Mouse (Mus musculus) splenic B cell, adult 2 months (primary cell): ENCODE measurements at regions not wholly inside any gene's neighbourhood (a gene's known extent, or its start where the extent isn't known, plus 50 kb on each side); places are given as distances from the start of the nearest gene placed in this dataset.

Experiments used
- DNase-seq: peaks from one replicate; pipeline ENCODE4 v3.0.0-alpha.2; 2011; ENCODE audit warnings: low read depth, low spot score
- H3K27me3 ChIP-seq: 2 replicates; pipeline ENCODE4 v1.6.1; 2012; ENCODE audit warnings: mild to moderate bottlenecking, low read length, moderate library complexity, mixed read lengths; ENCODE audit not compliant: control insufficient read depth, poor library complexity, insufficient read depth, severe bottlenecking
- H3K36me3 ChIP-seq: 2 replicates; pipeline ENCODE4 v1.6.1; 2012; ENCODE audit warnings: mild to moderate bottlenecking, low read length, moderate library complexity, mixed read lengths; ENCODE audit not compliant: control insufficient read depth, poor library complexity, insufficient read depth, severe bottlenecking

GRCm38 (mm10) chr2:129883417-129883816 lies 83.1 kb downstream of the Stk35 start:
- DNase-seq, result no peak
- H3K36me3 ChIP-seq, result no peaks in the 10 kb centered on the region
- H3K27me3 ChIP-seq, result no peaks in the 10 kb centered on the region; the same call in 1 of the 2 replicates

DNA sequence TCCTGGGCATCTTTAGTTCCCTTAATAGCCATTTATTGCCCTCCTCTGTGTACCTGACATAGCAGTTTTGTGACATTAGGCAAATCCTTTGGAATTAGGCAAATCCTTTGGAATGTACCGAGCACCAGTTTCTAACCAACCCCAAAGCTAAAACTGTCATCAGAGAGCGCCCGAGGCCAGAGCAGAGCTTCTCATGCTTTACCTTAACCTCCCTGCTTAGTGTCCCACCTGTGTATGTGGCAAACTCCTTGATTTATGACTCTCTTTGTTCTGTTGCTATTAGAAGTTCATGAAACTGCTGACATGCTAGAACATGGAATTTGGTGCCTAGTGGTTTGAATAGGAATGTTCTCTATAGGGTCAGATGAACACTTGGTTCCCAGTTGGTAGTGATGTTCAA lies 84.0 kb downstream of the Stk35 start:
- Histone ChIP-seq H3K27me3 (no peaks in the 10 kb centered on the region), H3K36me3 (no peaks in the 10 kb centered on the region)
- DNase-seq, result no peak

GRCm38 (mm10) chr2:129885536-129885935 lies 85.2 kb downstream of the Stk35 start:
- Histone ChIP-seq H3K27me3 (no peaks in the 10 kb centered on the region), H3K36me3 (no peaks in the 10 kb centered on the region)
- DNase-seq, result no peak

DNA sequence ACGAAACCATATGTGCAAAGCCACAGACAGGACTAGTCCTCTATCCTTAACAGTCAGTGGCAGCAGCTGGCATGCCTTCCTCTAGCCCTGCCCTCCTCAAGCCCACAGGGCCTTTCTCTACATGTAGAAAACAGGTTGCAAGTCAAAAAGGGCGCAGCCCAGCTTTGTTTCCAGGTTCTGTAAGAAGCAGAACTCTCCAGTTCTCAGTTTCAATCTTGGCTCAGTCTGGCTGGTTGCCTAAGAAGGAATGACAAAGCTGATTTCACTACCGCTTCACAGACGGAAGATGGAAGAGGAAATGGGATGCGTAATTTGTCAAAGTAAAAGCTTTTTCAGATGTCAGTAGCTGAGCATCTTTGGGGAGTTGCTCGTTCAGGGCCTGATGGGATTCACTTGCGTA lies 92.9 kb downstream of the Stk35 start:
- Histone ChIP-seq H3K27me3 (no peaks in the 10 kb centered on the region), H3K36me3 (no peaks in the 10 kb centered on the region)
- DNase-seq, result peak; percentile 10

DNA sequence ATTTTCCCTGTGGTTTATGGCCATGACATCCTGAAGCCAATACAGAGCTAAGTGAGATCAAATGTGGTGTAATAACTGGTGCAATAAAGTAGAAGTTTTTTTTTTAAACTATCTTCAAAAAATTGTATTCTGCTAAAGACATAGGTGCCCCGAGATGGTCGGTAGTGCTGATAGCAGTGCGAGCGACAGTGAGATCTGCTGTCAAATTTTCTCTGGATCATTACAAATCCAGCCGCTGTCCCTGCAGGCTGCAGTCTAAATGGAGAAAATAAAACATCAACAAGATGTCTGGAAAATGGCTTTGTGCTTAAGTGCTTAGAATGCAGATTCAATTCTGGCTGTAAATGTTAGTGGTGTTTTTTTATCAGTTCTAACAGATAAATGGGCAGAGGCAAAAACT lies 93.5 kb downstream of the Stk35 start:
- no peak for DNase-seq
- no peaks in the 10 kb centered on the region for H3K27me3 ChIP-seq
- H3K36me3 ChIP-seq, result no peaks in the 10 kb centered on the region

GRCm38 (mm10) chr2:129894906-129895305 lies 94.6 kb downstream of the Stk35 start:
- no peaks in the 10 kb centered on the region for H3K27me3 ChIP-seq
- H3K36me3 ChIP-seq, result no peaks in the 10 kb centered on the region
- no peak for DNase-seq

DNA sequence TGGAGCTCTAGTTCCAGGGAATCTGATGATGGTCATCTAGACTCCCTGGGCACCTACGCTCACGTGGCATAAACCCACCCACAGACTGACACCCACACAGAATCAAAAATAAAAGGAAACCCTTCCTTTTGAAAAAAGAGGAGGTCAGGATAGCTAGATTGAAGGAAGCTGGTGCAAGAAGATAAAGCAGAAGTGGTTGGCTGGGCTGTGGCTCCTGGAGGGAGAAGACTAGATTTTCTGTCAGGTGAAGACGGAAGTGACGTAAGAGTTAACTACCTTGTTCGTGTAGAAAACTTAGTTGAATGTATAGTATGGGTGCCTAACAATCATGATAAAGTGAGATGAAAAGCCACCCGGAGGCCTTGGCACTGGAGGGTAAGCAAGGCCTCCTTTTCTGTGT lies 95.1 kb downstream of the Stk35 start:
- no peak for DNase-seq
- H3K36me3 ChIP-seq, result no peaks in the 10 kb centered on the region
- H3K27me3 ChIP-seq, result no peaks in the 10 kb centered on the region

- no peaks in the 10 kb centered on the region for H3K27me3 ChIP-seq
- H3K36me3 ChIP-seq, result no peaks in the 10 kb centered on the region
- DNase-seq, result no peak
Measured at GRCm38 (mm10) chr2:129896696-129897095, 96.4 kb downstream of the Stk35 start.

DNA sequence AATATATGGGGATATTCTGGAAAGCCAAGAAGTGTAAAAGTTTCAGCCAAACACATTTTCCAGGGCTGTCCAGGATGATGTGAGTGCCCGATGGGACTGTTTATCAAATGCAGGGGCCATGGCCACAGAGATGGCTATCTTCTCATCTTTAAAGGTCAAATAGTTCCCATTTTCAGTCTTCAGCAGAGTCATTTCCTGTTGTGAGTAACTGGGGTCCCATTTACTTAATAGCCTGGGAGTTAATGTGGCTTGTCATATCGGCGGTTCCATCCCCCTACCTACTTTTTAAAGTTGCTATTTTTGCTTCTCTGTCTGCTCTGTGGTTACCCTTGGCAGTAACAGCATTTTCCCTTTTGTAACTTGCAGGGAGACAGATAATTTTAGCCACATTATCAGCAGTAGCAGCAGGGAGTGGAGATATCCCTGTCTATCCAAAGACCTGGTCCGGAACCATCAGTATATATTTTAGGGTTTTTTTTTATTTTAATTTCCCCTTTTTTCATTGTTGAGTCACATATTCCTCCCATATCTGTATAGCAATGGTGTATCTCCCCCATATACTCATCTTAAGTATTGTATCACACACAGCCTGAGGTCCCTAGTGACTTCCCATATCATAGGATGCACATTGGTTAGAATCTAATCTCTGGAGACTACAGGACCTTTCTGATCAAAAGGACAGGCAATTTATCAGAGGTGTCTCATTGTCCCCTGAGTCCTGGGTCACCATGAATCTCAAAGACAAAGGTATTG lies 103.2 kb downstream of the Stk35 start:
- no peak for DNase-seq
- Histone ChIP-seq H3K27me3 (no peaks in the 10 kb centered on the region; the same call in 1 of the 2 replicates), H3K36me3 (no peaks in the 10 kb centered on the region)

- Histone ChIP-seq H3K36me3 (no peaks in the 10 kb centered on the region), H3K27me3 (no peaks in the 10 kb centered on the region; the same call in 1 of the 2 replicates)
Measured at GRCm38 (mm10) chr2:129904753-129905152, 104.4 kb downstream of the Stk35 start.

DNA sequence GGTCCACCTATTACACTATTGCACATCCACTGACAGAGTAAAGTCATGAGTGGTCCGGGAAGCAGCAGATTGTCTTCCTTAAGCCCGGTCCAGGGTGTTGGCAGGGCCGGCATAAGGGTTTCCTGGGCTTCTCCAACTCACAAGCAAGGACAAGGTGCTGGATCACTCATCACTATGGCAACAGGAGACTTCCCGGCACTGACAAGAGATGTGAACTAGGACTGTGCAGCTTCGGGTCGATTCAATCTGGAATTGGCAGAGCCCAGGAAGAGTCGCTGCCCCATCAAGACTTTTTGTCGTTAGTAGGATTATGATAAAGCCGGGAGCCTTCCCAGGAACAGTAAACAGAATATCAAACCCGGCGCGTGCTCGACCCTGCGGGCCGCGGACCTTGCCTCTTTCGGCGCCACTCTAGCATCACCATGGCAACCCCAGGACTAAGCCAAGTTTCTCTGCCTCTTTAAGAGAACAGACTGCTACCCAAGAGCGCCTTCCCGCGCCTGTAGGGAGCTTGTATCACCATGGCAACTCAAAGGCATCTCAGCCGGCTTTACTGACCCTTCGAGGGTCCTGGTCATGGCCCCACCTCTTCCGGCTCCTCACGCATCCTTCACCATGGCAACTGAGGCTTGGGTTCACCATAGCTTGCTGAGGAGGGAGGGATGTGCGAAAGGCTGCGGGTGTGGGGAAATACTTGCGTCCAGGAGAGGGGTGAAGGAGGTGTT lies 103.3 kb upstream of the Tgm3 start:
- no peaks in the 10 kb centered on the region for H3K36me3 ChIP-seq
- no peaks in the 10 kb centered on the region; the same call in 1 of the 2 replicates for H3K27me3 ChIP-seq
- no peak for DNase-seq

More at GRCm38 (mm10) chr2:129904753-129905152, 104.4 kb downstream of the Stk35 start:
- DNase-seq, result peak; percentile 4

GRCm38 (mm10) chr2:129911203-129911921 lies 100.8 kb upstream of the Tgm3 start:
- no peaks in the 10 kb centered on the region for H3K36me3 ChIP-seq
- H3K27me3 ChIP-seq, result no peaks in the 10 kb centered on the region; the same call in 1 of the 2 replicates
- DNase-seq, result no peak

DNA sequence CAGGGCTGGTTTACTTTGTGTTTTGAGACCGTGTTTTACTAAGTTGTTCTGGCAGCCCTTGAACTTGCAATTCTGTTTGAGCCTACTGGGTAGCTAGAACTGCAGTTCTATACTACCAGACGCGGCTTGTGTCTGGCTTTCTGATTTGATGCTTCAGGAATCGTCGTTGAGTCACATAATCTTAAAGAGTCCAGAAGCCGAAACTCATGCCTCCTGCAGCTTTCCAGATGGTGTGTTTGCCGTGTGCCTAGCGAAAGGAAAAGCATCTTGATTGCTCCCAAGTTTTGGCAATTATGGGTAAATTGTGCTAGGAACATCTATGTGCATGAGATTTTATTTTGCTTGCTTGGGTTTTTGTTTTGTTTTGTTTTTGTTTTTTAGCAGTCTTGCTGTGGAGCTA lies 99.6 kb upstream of the Tgm3 start:
- H3K27me3 ChIP-seq, result no peaks in the 10 kb centered on the region; the same call in 1 of the 2 replicates
- DNase-seq, result no peak
- H3K36me3 ChIP-seq, result no peaks in the 10 kb centered on the region

DNA sequence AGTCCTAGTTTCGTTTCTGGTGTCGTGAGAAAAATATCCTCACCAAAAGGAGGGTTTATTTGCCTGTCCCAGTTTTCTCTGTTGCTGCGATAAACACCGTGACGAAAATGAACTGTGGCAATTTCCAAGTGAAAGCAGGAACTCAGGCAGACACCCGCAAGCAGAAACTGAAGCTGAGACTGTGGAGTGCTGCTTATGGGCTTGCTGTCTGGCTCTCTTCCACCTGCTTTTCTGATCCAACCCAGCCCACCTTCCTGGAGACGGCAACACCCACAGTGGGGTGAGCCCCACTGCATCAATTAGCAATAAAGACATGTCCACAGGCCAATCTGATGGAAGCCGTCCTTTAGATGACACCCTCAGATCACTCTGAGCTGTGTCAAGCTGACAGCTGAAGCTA lies 97.9 kb upstream of the Tgm3 start:
- no peak for DNase-seq
- Histone ChIP-seq H3K27me3 (no peaks in the 10 kb centered on the region), H3K36me3 (no peaks in the 10 kb centered on the region)

- H3K36me3 ChIP-seq, result no peaks in the 10 kb centered on the region
- no peak for DNase-seq
- no peaks in the 10 kb centered on the region for H3K27me3 ChIP-seq
Measured at GRCm38 (mm10) chr2:129916411-129916810, 95.7 kb upstream of the Tgm3 start.
